Mouse (Mus musculus): Measurements from ENCODE around the gene Gm29094. TPM values are rescaled to one million over a fixed set of nuclear protein-coding genes. Genes with fewer than 3 reads are reported as not detected.
"Not testable (repeated sequence)": the region's sequence is repeated elsewhere in the genome, so short reads cannot be mapped to it uniquely, and the experiment has no call there.

The Gm29094 gene
- polyA plus RNA-seq, 1 experiment, result not detected

GRCm38 (mm10) chr9:89211065-89211858 lies 12.1 kb downstream of the Gm29094 start:
- 2% methylated on average over 14 of the region's 44 CpGs for WGBS
- H3K36me3 ChIP-seq (ENCODE audit: control insufficient read depth, insufficient read depth, low read length); H3K27me3 ChIP-seq (ENCODE audit: control insufficient read depth, insufficient read depth, low read length); H3K4me1 ChIP-seq (ENCODE audit: control insufficient read depth, insufficient read depth, insufficient read length, low read length): not testable (repeated sequence)
- Histone ChIP-seq H3K27ac (ENCODE audit: insufficient read depth, low read depth, low read length) (peak overlapping the region; percentile 73), H3K4me3 (ENCODE audit: low read depth, low read length) (peak overlapping the region; percentile 52)

- H3K4me1 ChIP-seq (ENCODE audit: control insufficient read depth, insufficient read depth, insufficient read length, low read length); H3K27me3 ChIP-seq (ENCODE audit: control insufficient read depth, insufficient read depth, low read length); H3K27ac ChIP-seq (ENCODE audit: insufficient read depth, low read depth, low read length); H3K4me3 ChIP-seq (ENCODE audit: low read depth, low read length); H3K36me3 ChIP-seq (ENCODE audit: control insufficient read depth, insufficient read depth, low read length): not testable (repeated sequence)
- WGBS, result 74% methylated on average over 1 of the region's 1 CpGs
These were observed 13.2 kb downstream of the Gm29094 start for GRCm38 (mm10) chr9:89212428-89212827.

- not testable (repeated sequence) for H3K27ac ChIP-seq (ENCODE audit: insufficient read depth, low read depth, low read length); H3K4me3 ChIP-seq (ENCODE audit: low read depth, low read length); H3K27me3 ChIP-seq (ENCODE audit: control insufficient read depth, insufficient read depth, low read length); H3K36me3 ChIP-seq (ENCODE audit: control insufficient read depth, insufficient read depth, low read length); H3K4me1 ChIP-seq (ENCODE audit: control insufficient read depth, insufficient read depth, insufficient read length, low read length)
- 92% methylated on average over 4 of the region's 4 CpGs for WGBS
These were observed 19.0 kb downstream of the Gm29094 start for GRCm38 (mm10) chr9:89218174-89218573.

- H3K4me1 ChIP-seq (ENCODE audit: control insufficient read depth, insufficient read depth, insufficient read length, low read length), result not testable (repeated sequence)
- 93% methylated on average over 3 of the region's 4 CpGs for WGBS
These were observed 20.5 kb downstream of the Gm29094 start for GRCm38 (mm10) chr9:89219668-89220067.

GRCm38 (mm10) chr9:89220704-89221287 lies 21.6 kb downstream of the Gm29094 start:
- H3K27ac ChIP-seq (ENCODE audit: insufficient read depth, low read depth, low read length); H3K4me1 ChIP-seq (ENCODE audit: control insufficient read depth, insufficient read depth, insufficient read length, low read length); H3K36me3 ChIP-seq (ENCODE audit: control insufficient read depth, insufficient read depth, low read length); H3K27me3 ChIP-seq (ENCODE audit: control insufficient read depth, insufficient read depth, low read length); H3K4me3 ChIP-seq (ENCODE audit: low read depth, low read length): not testable (repeated sequence)
- WGBS, result 60% methylated on average over 6 of the region's 6 CpGs

More at GRCm38 (mm10) chr9:89219668-89220067, 20.5 kb downstream of the Gm29094 start:
- H3K36me3 ChIP-seq (ENCODE audit: control insufficient read depth, insufficient read depth, low read length); H3K27ac ChIP-seq (ENCODE audit: insufficient read depth, low read depth, low read length); H3K27me3 ChIP-seq (ENCODE audit: control insufficient read depth, insufficient read depth, low read length); H3K4me3 ChIP-seq (ENCODE audit: low read depth, low read length): not testable (repeated sequence)

- TF ChIP-seq CTCF (IDR thresholded peaks at IDR 0.05; ENCODE audit: extremely low read depth, insufficient read length, insufficient replicate concordance, low read depth, low read length), result no peak
- no peak for TF ChIP-seq POLR2A (IDR thresholded peaks at IDR 0.05; ENCODE audit: low read depth, low read length)
- Histone ChIP-seq H3K4me1 (ENCODE audit: control insufficient read depth, insufficient read depth, insufficient read length, low read length) (no peaks in the 10 kb centered on the region), H3K36me3 (ENCODE audit: control insufficient read depth, insufficient read depth, low read length) (no peaks in the 10 kb centered on the region), H3K27ac (ENCODE audit: insufficient read depth, low read depth, low read length) (no peak overlapping the region), H3K27me3 (ENCODE audit: control insufficient read depth, insufficient read depth, low read length) (no peaks in the 10 kb centered on the region), H3K4me3 (ENCODE audit: low read depth, low read length) (no peak overlapping the region)
- WGBS, result 57% methylated on average over 4 of the region's 4 CpGs
These were observed 26.9 kb downstream of the Gm29094 start for GRCm38 (mm10) chr9:89226071-89226470.

GRCm38 (mm10) chr9:89228122-89228521 lies 28.9 kb downstream of the Gm29094 start:
- Histone ChIP-seq H3K4me3 (ENCODE audit: low read depth, low read length) (no peak overlapping the region), H3K4me1 (ENCODE audit: control insufficient read depth, insufficient read depth, insufficient read length, low read length) (no peaks in the 10 kb centered on the region), H3K36me3 (ENCODE audit: control insufficient read depth, insufficient read depth, low read length) (no peaks in the 10 kb centered on the region), H3K27me3 (ENCODE audit: control insufficient read depth, insufficient read depth, low read length) (no peaks in the 10 kb centered on the region), H3K27ac (ENCODE audit: insufficient read depth, low read depth, low read length) (no peak overlapping the region)
- WGBS, result 79% methylated on average over 7 of the region's 7 CpGs
- no peak for TF ChIP-seq POLR2A (IDR thresholded peaks at IDR 0.05; ENCODE audit: low read depth, low read length)

GRCm38 (mm10) chr9:89230897-89231497 lies 31.8 kb downstream of the Gm29094 start:
- H3K36me3 ChIP-seq (ENCODE audit: control insufficient read depth, insufficient read depth, low read length); H3K4me3 ChIP-seq (ENCODE audit: low read depth, low read length); H3K27me3 ChIP-seq (ENCODE audit: control insufficient read depth, insufficient read depth, low read length); H3K27ac ChIP-seq (ENCODE audit: insufficient read depth, low read depth, low read length); H3K4me1 ChIP-seq (ENCODE audit: control insufficient read depth, insufficient read depth, insufficient read length, low read length): not testable (repeated sequence)
- 68% methylated on average over 2 of the region's 2 CpGs for WGBS

- H3K4me1 ChIP-seq (ENCODE audit: control insufficient read depth, insufficient read depth, insufficient read length, low read length); H3K27me3 ChIP-seq (ENCODE audit: control insufficient read depth, insufficient read depth, low read length); H3K4me3 ChIP-seq (ENCODE audit: low read depth, low read length); H3K27ac ChIP-seq (ENCODE audit: insufficient read depth, low read depth, low read length); H3K36me3 ChIP-seq (ENCODE audit: control insufficient read depth, insufficient read depth, low read length): not testable (repeated sequence)
- 82% methylated on average over 4 of the region's 4 CpGs for WGBS
These were observed 38.0 kb downstream of the Gm29094 start for GRCm38 (mm10) chr9:89237131-89237530.

- not testable (repeated sequence) for H3K27ac ChIP-seq (ENCODE audit: insufficient read depth, low read depth, low read length); H3K4me1 ChIP-seq (ENCODE audit: control insufficient read depth, insufficient read depth, insufficient read length, low read length); H3K4me3 ChIP-seq (ENCODE audit: low read depth, low read length); H3K36me3 ChIP-seq (ENCODE audit: control insufficient read depth, insufficient read depth, low read length); H3K27me3 ChIP-seq (ENCODE audit: control insufficient read depth, insufficient read depth, low read length)
- 70% methylated on average over 5 of the region's 5 CpGs for whole genome bisulfite sequencing
These were observed 39.9 kb downstream of the Gm29094 start for GRCm38 (mm10) chr9:89238976-89239505.

- not testable (repeated sequence) for H3K27me3 ChIP-seq (ENCODE audit: control insufficient read depth, insufficient read depth, low read length); H3K36me3 ChIP-seq (ENCODE audit: control insufficient read depth, insufficient read depth, low read length); H3K27ac ChIP-seq (ENCODE audit: insufficient read depth, low read depth, low read length); H3K4me1 ChIP-seq (ENCODE audit: control insufficient read depth, insufficient read depth, insufficient read length, low read length); H3K4me3 ChIP-seq (ENCODE audit: low read depth, low read length)
- WGBS, result 84% methylated on average over 3 of the region's 3 CpGs
These were observed 41.4 kb downstream of the Gm29094 start for GRCm38 (mm10) chr9:89240516-89241019.

All from small intestine, adult 2 months (tissue).